Mouse (Mus musculus): ENCODE data around the gene Xpnpep3. TPM values are rescaled to one million over a fixed set of nuclear protein-coding genes. Genes with fewer than 3 reads are reported as not detected.

Gene Xpnpep3
- total RNA-seq, 2 experiments from 2014 or later = 8.5 to 17.5 TPM

GRCm38 (mm10) chr15:81398189-81398588, 1.7 kb upstream of the Xpnpep3 start:
- ATAC-seq (replicated peaks; ENCODE audit: poor library complexity) = no peak

GRCm38 (mm10) chr15:81399297-81399637, 671 bp upstream of the Xpnpep3 start:
- ATAC-seq (replicated peaks; ENCODE audit: poor library complexity) = peak; percentile 26; the same call in 1 of the 2 replicates

DNA sequence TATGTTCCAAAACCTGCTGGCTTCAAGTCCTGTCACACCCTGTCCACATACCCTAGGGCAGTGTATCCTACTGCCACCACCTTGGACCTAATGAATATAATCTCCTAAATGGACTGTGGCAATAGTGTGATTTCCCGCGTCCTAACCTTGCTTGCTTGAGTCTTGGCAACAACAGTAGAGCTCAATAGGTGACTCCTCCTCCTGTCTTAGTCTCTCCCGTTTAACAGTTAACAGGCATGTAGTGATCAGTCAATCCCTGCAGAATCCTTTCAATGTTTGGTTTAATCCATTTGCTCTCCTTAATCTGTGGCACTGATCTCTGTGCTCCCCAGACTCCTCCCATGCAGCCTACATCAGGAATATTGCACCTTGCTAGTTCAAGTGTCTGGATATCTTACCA, 5.1 kb downstream of the Xpnpep3 start:
- no peak for ATAC-seq (replicated peaks; ENCODE audit: poor library complexity)

GRCm38 (mm10) chr15:81408199-81408598, 8.3 kb downstream of the Xpnpep3 start, which contains the start of gene Dnajb7:
Gene Dnajb7 (minus strand): TSS chr15:81408299.
- no peak for ATAC-seq (replicated peaks; ENCODE audit: poor library complexity)

GRCm38 (mm10) chr15:81416763-81417310, 16.9 kb downstream of the Xpnpep3 start:
- peak; percentile 87 for ATAC-seq (replicated peaks; ENCODE audit: poor library complexity)

DNA sequence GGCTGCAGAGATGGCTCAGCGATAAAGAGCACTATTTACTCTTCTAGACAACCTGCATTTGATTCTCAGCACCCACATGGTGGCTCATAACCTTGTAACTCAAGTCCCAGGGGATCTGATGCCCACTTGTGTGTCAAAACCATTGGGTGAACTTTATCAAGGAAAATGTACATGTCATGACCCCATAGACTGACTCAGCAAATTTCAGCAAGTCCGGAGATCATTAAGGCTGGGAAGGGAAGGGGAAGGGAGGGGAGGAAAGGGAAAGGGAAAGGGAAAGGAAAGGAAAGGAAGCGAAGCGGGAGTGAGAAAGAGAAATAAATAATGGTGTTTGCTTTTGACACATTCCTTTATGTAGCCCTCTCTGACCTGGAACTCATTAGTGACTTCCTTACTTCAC, 18.1 kb downstream of the Xpnpep3 start:
- no peak for ATAC-seq (replicated peaks; ENCODE audit: poor library complexity)

- ATAC-seq (replicated peaks; ENCODE audit: poor library complexity) = peak; percentile 70
Measured at GRCm38 (mm10) chr15:81421454-81421853, 21.5 kb downstream of the Xpnpep3 start.

GRCm38 (mm10) chr15:81422156-81422681, 22.3 kb downstream of the Xpnpep3 start:
- ATAC-seq (replicated peaks; ENCODE audit: poor library complexity) = no peak

DNA sequence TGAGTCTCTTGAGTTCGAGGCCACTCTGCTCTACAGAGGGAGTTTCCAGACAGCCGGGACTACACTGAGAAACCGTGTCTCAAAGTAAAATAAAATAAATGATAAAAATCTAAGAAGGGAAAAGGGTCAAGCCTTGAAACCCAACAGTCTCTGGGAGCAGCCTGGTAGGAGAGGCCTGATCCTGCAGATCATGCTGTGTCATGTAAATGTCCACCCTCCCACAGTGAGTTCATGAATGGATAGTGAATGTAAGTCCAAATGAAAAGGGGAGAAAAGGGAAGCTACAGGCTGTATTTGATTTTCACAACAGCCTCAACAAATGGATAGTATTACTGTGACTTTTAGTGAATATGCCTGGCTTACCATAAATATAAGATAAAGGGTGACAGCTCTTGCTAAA, 25.4 kb downstream of the Xpnpep3 start:
- no peak for ATAC-seq (replicated peaks; ENCODE audit: poor library complexity)

- ATAC-seq (replicated peaks; ENCODE audit: poor library complexity) = peak; percentile 39; the same call in 1 of the 2 replicates
Measured at GRCm38 (mm10) chr15:81427947-81428346, 28.0 kb downstream of the Xpnpep3 start.

- no peak for ATAC-seq (replicated peaks; ENCODE audit: poor library complexity)
Measured at GRCm38 (mm10) chr15:81431195-81431594, 31.3 kb downstream of the Xpnpep3 start.

GRCm38 (mm10) chr15:81438345-81438744, 38.4 kb downstream of the Xpnpep3 start:
- ATAC-seq (replicated peaks; ENCODE audit: poor library complexity) = 0 out of 2 replicates have a peak, but pooled peaks have one; percentile 31

GRCm38 (mm10) chr15:81439236-81439635, 39.3 kb downstream of the Xpnpep3 start:
- no peak for ATAC-seq (replicated peaks; ENCODE audit: poor library complexity)

- ATAC-seq (replicated peaks; ENCODE audit: poor library complexity) = peak; percentile 92
Measured at GRCm38 (mm10) chr15:81448463-81448862, 48.5 kb downstream of the Xpnpep3 start.

GRCm38 (mm10) chr15:81461523-81461922, 61.6 kb downstream of the Xpnpep3 start:
- no peak for ATAC-seq (replicated peaks; ENCODE audit: poor library complexity)

DNA sequence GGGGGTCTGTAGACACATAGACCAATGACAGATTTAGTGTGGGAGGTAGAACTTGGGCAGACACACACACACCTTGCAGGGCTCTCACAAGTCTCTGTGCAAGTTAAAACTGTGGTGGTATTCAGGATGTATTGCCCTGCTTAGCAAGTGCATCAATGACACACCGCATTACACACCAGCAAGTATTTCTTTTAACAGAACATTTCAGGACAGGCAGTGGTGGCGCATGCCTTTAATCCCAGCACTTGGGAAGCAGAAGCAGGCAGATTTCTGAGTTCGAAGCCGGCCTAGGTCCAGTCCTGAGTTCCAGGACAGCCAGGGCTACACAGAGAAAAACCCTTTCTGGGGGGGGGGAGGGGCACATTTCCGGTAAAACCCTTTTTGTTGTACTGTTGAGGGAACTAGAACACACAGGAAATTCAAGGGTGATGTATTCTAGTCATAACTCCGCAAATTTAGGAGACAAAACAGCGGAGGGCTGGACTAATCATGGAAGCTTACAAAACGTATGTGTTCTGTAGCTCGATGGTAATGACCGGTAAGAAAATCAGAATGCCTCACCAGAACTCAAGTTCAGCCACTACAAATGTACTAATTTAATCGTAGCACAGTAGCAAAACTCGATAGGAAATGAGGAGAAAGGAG, 65.2 kb downstream of the Xpnpep3 start:
- no peak for ATAC-seq (replicated peaks; ENCODE audit: poor library complexity)

- ATAC-seq (replicated peaks; ENCODE audit: poor library complexity) = peak; percentile 95
Measured at GRCm38 (mm10) chr15:81465901-81466737, 66.2 kb downstream of the Xpnpep3 start, which contains the start of gene Rbx1. Gene Rbx1 (plus strand): TSS chr15:81466296.

DNA sequence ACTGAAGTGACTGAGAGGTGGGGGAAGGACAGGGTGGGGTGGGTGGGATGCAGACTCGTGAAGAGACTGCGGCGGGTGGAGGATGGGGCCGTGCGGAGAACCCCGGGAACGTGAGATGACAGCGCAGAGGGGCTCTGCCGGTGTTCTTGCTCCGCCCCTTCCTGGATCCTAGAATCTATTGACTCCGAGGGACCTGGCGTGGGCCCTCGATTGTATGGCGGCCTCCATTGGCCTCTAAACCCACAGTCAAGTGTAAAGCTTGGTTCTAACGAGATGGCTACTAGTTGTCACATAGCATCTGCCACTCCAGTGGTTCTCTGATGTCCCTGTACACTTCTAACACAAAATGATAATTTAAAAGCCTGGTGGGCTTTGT, 66.8 kb downstream of the Xpnpep3 start:
- ATAC-seq (replicated peaks; ENCODE audit: poor library complexity) = no peak

GRCm38 (mm10) chr15:81470735-81471134, 70.8 kb downstream of the Xpnpep3 start:
- ATAC-seq (replicated peaks; ENCODE audit: poor library complexity) = no peak

GRCm38 (mm10) chr15:81472256-81472655, 72.3 kb downstream of the Xpnpep3 start:
- ATAC-seq (replicated peaks; ENCODE audit: poor library complexity) = no peak

GRCm38 (mm10) chr15:81475654-81476053, 75.7 kb downstream of the Xpnpep3 start:
- ATAC-seq (replicated peaks; ENCODE audit: poor library complexity) = no peak

DNA sequence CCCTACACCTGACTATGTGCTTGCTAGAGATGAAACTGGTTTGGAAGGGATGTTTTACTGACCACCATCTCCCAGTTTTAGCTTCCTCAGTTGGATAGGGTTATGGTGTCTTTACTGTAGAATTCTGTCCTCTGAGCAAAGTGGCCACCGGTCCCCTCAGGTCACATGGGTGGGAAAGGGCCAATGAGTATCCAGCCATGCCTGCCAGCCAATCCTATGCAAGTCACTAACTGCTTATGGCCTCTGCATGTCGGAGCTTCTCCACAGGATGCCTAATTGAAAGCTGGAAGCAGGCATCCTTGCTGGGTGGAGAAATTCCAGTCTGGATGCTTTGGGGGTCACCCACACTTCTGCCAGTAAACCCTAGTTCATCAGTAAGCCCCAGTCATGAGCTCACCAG, 76.7 kb downstream of the Xpnpep3 start:
- no peak; the same call in 1 of the 2 replicates for ATAC-seq (replicated peaks; ENCODE audit: poor library complexity)

All from megakaryocyte progenitor cell, adult 5-6 weeks (primary cell).